Comparison of ENCODE assay signal across 7 mouse cellular contexts in the genomic region with DNA sequence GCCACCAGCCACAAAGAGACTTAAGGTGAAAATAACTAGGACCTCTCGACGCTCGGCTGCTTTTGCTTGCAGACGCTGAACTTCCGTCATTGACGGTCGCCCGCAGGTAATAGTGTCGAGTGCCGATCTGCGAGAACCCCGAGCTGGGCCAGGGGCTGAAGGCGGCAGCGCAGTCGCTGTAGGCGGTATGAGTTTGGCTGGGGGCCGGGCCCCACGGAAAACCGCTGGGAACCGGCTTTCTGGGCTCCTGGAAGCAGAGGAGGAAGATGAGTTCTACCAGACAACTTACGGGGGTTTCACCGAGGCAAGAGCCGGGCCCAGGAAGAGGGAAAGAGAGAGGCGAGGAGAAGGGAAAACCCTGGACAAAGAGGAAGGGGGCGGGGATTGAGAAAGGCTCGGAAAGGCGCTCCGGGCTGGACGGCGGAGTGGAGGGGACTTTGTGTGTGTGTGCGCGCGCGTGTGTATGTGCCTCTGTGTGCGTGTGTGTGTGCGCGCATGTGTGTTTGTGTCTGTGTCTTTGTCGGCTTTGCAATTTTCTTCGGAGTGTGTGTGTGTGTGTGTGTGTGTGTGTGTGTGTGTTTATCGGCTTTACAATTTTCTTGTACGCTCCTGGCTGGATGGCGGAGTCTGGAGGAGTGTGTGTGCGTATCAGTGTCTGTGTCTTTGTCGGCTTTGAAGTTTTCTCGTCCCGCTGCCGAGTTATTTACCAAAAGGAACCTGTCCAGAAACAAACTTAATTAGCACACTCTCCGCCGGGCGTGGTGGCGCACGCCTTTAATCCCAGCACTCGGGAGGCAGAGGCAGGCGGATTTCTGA. TPM values are rescaled to one million over a fixed set of nuclear protein-coding genes. Genes with fewer than 3 reads are reported as not detected.
DNase-seq lines count a peak whose midpoint lies in the region; ATAC-seq lines count a peak whose summit lies in the region.

A gene (plus strand): TSS at position 112 of the 816 bp plus-strand sequence.

- peak within 1 kb of the TSS; percentile 85 for H3K9ac ChIP-seq in intestine, embryonic 15.5 days

- H3K36me3 ChIP-seq in intestine, embryonic 15.5 days: no peaks in the 10 kb centered on the region
- peaks cover 28% of the 10 kb centered on the region for H3K36me3 ChIP-seq in midbrain, embryonic 10.5 days

- peaks cover 10% of the 10 kb centered on the region for H3K4me1 ChIP-seq in intestine, embryonic 15.5 days (replicated peaks)
- peaks cover 12% of the 10 kb centered on the region for H3K4me1 ChIP-seq in midbrain, embryonic 10.5 days

- intact Hi-C loops in gastrocnemius, postnatal 36 days (cut with DNase I): no loop called here
- intact Hi-C loops in left cerebral cortex, postnatal 25 days (cut with DNase I): loop anchor here (2.0 kb wide), 1 partner anchor 22 kb away; no protein-coding TSS in a partner anchor

- no peaks in the 10 kb centered on the region for H3K27me3 ChIP-seq in intestine, embryonic 15.5 days (replicated peaks)
- no peaks in the 10 kb centered on the region for H3K27me3 ChIP-seq in midbrain, embryonic 10.5 days (ENCODE audit: low read depth, poor library complexity, severe bottlenecking)

- peak; percentile 79 for ATAC-seq in intestine, embryonic 15.5 days

- WGBS in intestine, embryonic 15.5 days: under 1% methylated on average over 54 of the region's 54 CpGs
- 1% methylated on average over 54 of the region's 54 CpGs for WGBS in midbrain, embryonic 10.5 days

- H3K4me2 ChIP-seq in intestine, embryonic 15.5 days (replicated peaks): peak within 1 kb of the TSS; percentile 54

- H3K4me3 ChIP-seq in intestine, embryonic 15.5 days (replicated peaks): peak within 1 kb of the TSS; percentile 80
- peak within 1 kb of the TSS; percentile 81 for H3K4me3 ChIP-seq in midbrain, embryonic 10.5 days

- no peaks in the 10 kb centered on the region for H3K9me3 ChIP-seq in intestine, embryonic 15.5 days
- no peaks in the 10 kb centered on the region for H3K9me3 ChIP-seq in midbrain, embryonic 10.5 days (replicated peaks)

- DNase-seq in adrenal gland, adult 2 months: peak; percentile 95
- DNase-seq in embryo, embryonic 11.5 days (ENCODE audit: low read depth, low spot score): peak; percentile 85
- peak; percentile 78 to 88 for DNase-seq in gastrocnemius, postnatal 36 days
- peak; percentile 91 to 96 for DNase-seq in left cerebral cortex, postnatal 25 days (ENCODE audit: low spot score in 2 of 2)
- peak; percentile 93 for DNase-seq in midbrain, embryonic 10.5 days (ENCODE audit: low spot score)
- DNase-seq in right cerebral cortex, postnatal 4 days: peak; percentile 83

- peak within 1 kb of the TSS; percentile 98 for H3K27ac ChIP-seq in intestine, embryonic 15.5 days
- H3K27ac ChIP-seq in midbrain, embryonic 10.5 days (replicated peaks): peak within 1 kb of the TSS; percentile 96

RNA-seq across cellular contexts. Expression of the gene that starts here (rescaled TPM):
- total RNA-seq in adrenal gland, adult 2 months (2021): 10 to 100 TPM; 52.4 to 64.0 TPM
- polyA plus RNA-seq in adrenal gland, adult 2 months (2012; rRNA removed): 82.4 and 83.0 TPM in 2 replicates
- 10 to 100 TPM; 39.4 to 47.9 TPM for total RNA-seq in gastrocnemius, postnatal 36 days (2021)
- 112 and 113 TPM in 2 replicates for polyA plus RNA-seq in intestine, embryonic 15.5 days (2015; fragmentation: Nextera tagmentation; extraction: Ambion mirVana)
- total RNA-seq in left cerebral cortex, postnatal 25 days (2021): 10 to 100 TPM; 36.2 to 43.7 TPM
- polyA plus RNA-seq in midbrain, embryonic 10.5 days (2016; fragmentation: Nextera tagmentation; extraction: Ambion mirVana): 278 and 290 TPM in 2 replicates

Comparison
In these comparisons a context has a peak if more than half of its experiments do, and no peak if none do; other contexts are left out.
1. Peak in every context shown above with its lines: DNase-seq, ATAC-seq, H3K4me3 ChIP-seq and H3K27ac ChIP-seq.